ENCODE assay signal across 15 mouse cellular contexts in the genomic region with DNA sequence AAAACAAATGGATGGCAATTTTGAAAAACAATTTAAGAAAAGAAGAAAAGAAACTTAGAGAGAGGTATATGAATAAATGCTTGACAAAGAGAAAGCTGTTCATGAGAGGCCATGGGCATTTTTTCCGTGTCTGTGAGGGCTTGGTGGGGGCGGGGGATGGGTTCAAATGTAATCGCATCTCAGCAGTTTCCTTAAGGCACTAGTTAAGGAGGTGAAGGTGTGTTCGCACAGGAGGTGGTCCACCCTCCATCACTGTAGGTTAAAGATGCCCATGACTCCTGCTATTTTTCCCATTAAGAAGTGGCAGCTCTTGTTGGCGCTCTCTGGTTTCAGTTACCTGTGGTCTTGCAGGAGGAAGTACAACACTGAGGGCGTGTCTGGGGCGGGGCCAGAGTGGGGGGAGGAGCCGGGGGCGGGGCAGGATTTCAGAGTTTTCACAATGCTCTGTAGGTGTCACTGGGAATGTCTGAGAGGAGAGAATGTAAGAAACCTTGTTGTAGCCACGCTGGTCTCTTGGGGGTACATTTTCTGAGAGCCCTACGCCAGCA.
DNase-seq lines count a peak whose midpoint lies in the region; ATAC-seq and TF ChIP-seq lines count a peak whose summit lies in the region.
"Had no signal": no experiment of that assay in that cellular context is flagged by ENCODE, and none has a peak within 500 bp of the region (broad histone marks: within the 10 kb centered on the region; RNA-seq: fewer than 3 reads in every experiment).

No protein-coding gene starts in this region.

- H3K4me1 ChIP-seq in thymus, adult 2 months (replicated peaks; ENCODE audit: control insufficient read depth, insufficient read depth, low read length) = no peaks in the 10 kb centered on the region
- no peaks in the 10 kb centered on the region for H3K4me1 ChIP-seq in intestine, embryonic 14.5 days (replicated peaks; ENCODE audit: control insufficient read depth, insufficient read depth, low read length)
- H3K4me1 ChIP-seq: embryonic facial prominence, embryonic 12.5 days; limb, embryonic 15.5 days; midbrain, embryonic 15.5 days had no signal

- no peak for ATAC-seq in intestine, embryonic 14.5 days (replicated peaks; ENCODE audit: low FRiP score, low TSS enrichment, low read depth)
- ATAC-seq in megakaryocyte progenitor cell, adult 5-6 weeks (replicated peaks; ENCODE audit: poor library complexity) = peak; percentile 82
- ATAC-seq in frontal cortex, adult (ENCODE audit: low TSS enrichment) = no peak
- ATAC-seq: inflammation-experienced regulatory T-cells, adult 6 months; midbrain, embryonic 15.5 days had no signal

- peak overlapping the region; percentile 34 for H3K4me3 ChIP-seq in thymus, adult 2 months (ENCODE audit: control insufficient read depth, insufficient read depth, low read length)
- H3K4me3 ChIP-seq in intestine, embryonic 14.5 days (ENCODE audit: low read depth, low read length) = no peak overlapping the region
- H3K4me3 ChIP-seq: embryonic facial prominence, embryonic 12.5 days; heart, embryonic 13.5 days; limb, embryonic 15.5 days; midbrain, embryonic 15.5 days had no signal

- no peak for TF ChIP-seq POLR2A in thymus, adult 2 months (IDR thresholded peaks at IDR 0.05; ENCODE audit: control insufficient read depth, extremely low read depth, insufficient read depth, low read length, poor library complexity)

- H3K9me3 ChIP-seq in intestine, embryonic 14.5 days (ENCODE audit: control insufficient read depth, low read length) = no peaks in the 10 kb centered on the region
- H3K9me3 ChIP-seq: embryonic facial prominence, embryonic 12.5 days; heart, embryonic 13.5 days; limb, embryonic 15.5 days; midbrain, embryonic 15.5 days had no signal

- no peak overlapping the region for H3K9ac ChIP-seq in intestine, embryonic 14.5 days (ENCODE audit: low read length)
- H3K9ac ChIP-seq: embryonic facial prominence, embryonic 12.5 days; heart, embryonic 13.5 days; limb, embryonic 15.5 days; midbrain, embryonic 15.5 days had no signal

- TF ChIP-seq CTCF in thymus, adult 2 months (IDR thresholded peaks at IDR 0.05; ENCODE audit: borderline replicate concordance, control insufficient read depth, extremely low read depth, insufficient read depth, low read length, poor library complexity) = no peak

- H3K4me2 ChIP-seq in intestine, embryonic 14.5 days (ENCODE audit: low read length) = no peak overlapping the region
- H3K4me2 ChIP-seq: embryonic facial prominence, embryonic 12.5 days; heart, embryonic 13.5 days; limb, embryonic 15.5 days; midbrain, embryonic 15.5 days had no signal

- H3K27me3 ChIP-seq in thymus, adult 2 months (ENCODE audit: control insufficient read depth, insufficient read depth, low read length) = no peaks in the 10 kb centered on the region
- no peaks in the 10 kb centered on the region for H3K27me3 ChIP-seq in intestine, embryonic 14.5 days (replicated peaks; ENCODE audit: control insufficient read depth, insufficient read depth, low read length)
- H3K27me3 ChIP-seq: embryonic facial prominence, embryonic 12.5 days; heart, embryonic 13.5 days; limb, embryonic 15.5 days; midbrain, embryonic 15.5 days had no signal

- 63% methylated on average over 11 of the region's 11 CpGs for WGBS in thymus, adult 2 months
- 70% methylated on average over 11 of the region's 11 CpGs for WGBS in intestine, embryonic 14.5 days

- H3K27ac ChIP-seq in thymus, adult 2 months (ENCODE audit: control insufficient read depth, insufficient read depth, low read length) = no peak overlapping the region
- no peak overlapping the region for H3K27ac ChIP-seq in intestine, embryonic 14.5 days (ENCODE audit: low read depth)
- H3K27ac ChIP-seq: embryonic facial prominence, embryonic 12.5 days; heart, embryonic 13.5 days; limb, embryonic 15.5 days; midbrain, embryonic 15.5 days had no signal

- H3K36me3 ChIP-seq in thymus, adult 2 months (ENCODE audit: control insufficient read depth, insufficient read depth, low read length) = no peaks in the 10 kb centered on the region
- H3K36me3 ChIP-seq in intestine, embryonic 14.5 days (ENCODE audit: control insufficient read depth, insufficient read depth, low read length) = no peaks in the 10 kb centered on the region
- H3K36me3 ChIP-seq: embryonic facial prominence, embryonic 12.5 days; heart, embryonic 13.5 days; limb, embryonic 15.5 days; midbrain, embryonic 15.5 days had no signal

- DNase-seq in thymus, adult 2 months = no peak
- no peak for DNase-seq in thymus, adult 18-20 months
- DNase-seq in intestine, embryonic 14.5 days (ENCODE audit: low spot score) = peak; percentile 61
- no peak for DNase-seq in embryo, embryonic 10.5 days (ENCODE audit: low spot score)
- no peak for DNase-seq in layer of hippocampus, postnatal 10 days (ENCODE audit: low spot score in 2 of 2)
- DNase-seq: adrenal gland, postnatal 14 days; cerebellum, adult 18-20 months; layer of hippocampus, postnatal 36 days had no signal
